Mouse (Mus musculus) testis, adult 2 months (tissue): ENCODE measurements at regions not wholly inside any gene's neighbourhood (a gene's known extent, or its start where the extent isn't known, plus 50 kb on each side); places are given as distances from the start of the nearest gene placed in this dataset.

ENCODE experiments used
- CTCF ChIP-seq: fragments of 200-500 bp; IDR thresholded peaks from 2 replicates; pipeline ENCODE4 v1.5.1; 2012; ENCODE audit warnings: low read depth, mild to moderate bottlenecking, inconsistent platforms, low read length, moderate library complexity; ENCODE audit not compliant: control insufficient read depth, insufficient read depth, insufficient replicate concordance
- POLR2A ChIP-seq: fragments of 200-500 bp; IDR thresholded peaks from 2 replicates; pipeline ENCODE4 v1.6.1; 2012; ENCODE audit warnings: low read depth, mild to moderate bottlenecking, inconsistent platforms, low read length, moderate library complexity; ENCODE audit not compliant: control insufficient read depth

GRCm38 (mm10) chr14:76260628-76261293, 150.1 kb downstream of the Nufip1 start:
- TF ChIP-seq CTCF = no peak
- no peak for TF ChIP-seq POLR2A
